Mouse (Mus musculus): ENCODE data around the gene B4galt2. TPM values are rescaled to one million over a fixed set of nuclear protein-coding genes. Genes with fewer than 3 reads are reported as not detected.
A peak's percentile ranks its signal among the peaks of the same experiment; 100 is the strongest.

B4galt2 gene
- polyA plus RNA-seq, 1 experiment from 2014 or later = 24.9 TPM

- no peak overlapping the region for H3K4me3 ChIP-seq (ENCODE audit: low read depth, low read length)
- no peak overlapping the region for H3K9ac ChIP-seq (replicated peaks; ENCODE audit: low read length)
- no peaks in the 10 kb centered on the region for H3K27me3 ChIP-seq (ENCODE audit: control insufficient read depth, insufficient read depth, low read length)
- H3K4me2 ChIP-seq (ENCODE audit: low read depth, low read length) = no peak overlapping the region
- ATAC-seq (replicated peaks; ENCODE audit: insufficient number of reproducible peaks, low FRiP score, low TSS enrichment, low read depth) = no peak
- no peak overlapping the region for H3K27ac ChIP-seq (replicated peaks; ENCODE audit: low read depth, low read length)
- peaks cover 8% of the 10 kb centered on the region for H3K36me3 ChIP-seq (replicated peaks; ENCODE audit: control insufficient read depth, insufficient read depth, low read depth, low read length)
- no peaks in the 10 kb centered on the region for H3K9me3 ChIP-seq (replicated peaks; ENCODE audit: control insufficient read depth, low read length)
- no peaks in the 10 kb centered on the region for H3K4me1 ChIP-seq (ENCODE audit: control insufficient read depth, insufficient read depth, low read length)
- 89% methylated on average over 3 of the region's 3 CpGs for WGBS
- no peak for DNase-seq (ENCODE audit: low spot score)
Measured at GRCm38 (mm10) chr4:117898111-117898510, 14.8 kb upstream of the B4galt2 start.

GRCm38 (mm10) chr4:117896031-117896430 is 12.7 kb upstream of the B4galt2 start:
- 91% methylated on average over 6 of the region's 6 CpGs for WGBS
- Histone ChIP-seq H3K9ac (replicated peaks; ENCODE audit: low read length) (no peak overlapping the region), H3K4me2 (ENCODE audit: low read depth, low read length) (no peak overlapping the region), H3K27ac (replicated peaks; ENCODE audit: low read depth, low read length) (no peak overlapping the region), H3K4me1 (ENCODE audit: control insufficient read depth, insufficient read depth, low read length) (no peaks in the 10 kb centered on the region), H3K4me3 (ENCODE audit: low read depth, low read length) (no peak overlapping the region), H3K36me3 (replicated peaks; ENCODE audit: control insufficient read depth, insufficient read depth, low read depth, low read length) (peaks cover 3% of the 10 kb centered on the region; the same call in 1 of the 2 replicates), H3K9me3 (replicated peaks; ENCODE audit: control insufficient read depth, low read length) (no peaks in the 10 kb centered on the region), H3K27me3 (ENCODE audit: control insufficient read depth, insufficient read depth, low read length) (no peaks in the 10 kb centered on the region)
- DNase-seq (ENCODE audit: low spot score) (no peak), ATAC-seq (replicated peaks; ENCODE audit: insufficient number of reproducible peaks, low FRiP score, low TSS enrichment, low read depth) (no peak)

DNA sequence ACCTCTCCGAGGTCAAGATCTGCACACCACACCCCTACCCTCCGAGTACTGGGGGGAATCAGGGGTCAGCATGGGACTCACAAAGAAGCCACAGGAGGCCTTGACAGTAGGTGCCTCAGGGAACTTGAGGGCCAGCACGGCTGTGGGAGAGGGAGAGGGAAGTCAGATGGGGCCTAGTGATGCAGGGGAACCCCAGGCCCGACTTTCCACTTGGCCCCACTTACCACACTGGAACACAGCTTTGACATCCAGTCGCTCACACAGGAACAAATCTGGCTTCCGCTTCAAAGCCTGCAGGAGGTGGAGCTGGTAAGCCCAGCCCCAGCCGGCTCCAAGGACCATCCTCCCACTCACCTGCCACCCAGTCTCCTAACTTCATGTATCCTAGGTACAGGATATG is 12.1 kb upstream of the B4galt2 start:
- Histone ChIP-seq H3K27me3 (ENCODE audit: control insufficient read depth, insufficient read depth, low read length) (no peaks in the 10 kb centered on the region), H3K9me3 (replicated peaks; ENCODE audit: control insufficient read depth, low read length) (no peaks in the 10 kb centered on the region), H3K4me2 (ENCODE audit: low read depth, low read length) (no peak overlapping the region), H3K4me1 (ENCODE audit: control insufficient read depth, insufficient read depth, low read length) (no peaks in the 10 kb centered on the region), H3K36me3 (replicated peaks; ENCODE audit: control insufficient read depth, insufficient read depth, low read depth, low read length) (peaks cover 3% of the 10 kb centered on the region; the same call in 1 of the 2 replicates), H3K27ac (replicated peaks; ENCODE audit: low read depth, low read length) (no peak overlapping the region), H3K9ac (replicated peaks; ENCODE audit: low read length) (no peak overlapping the region), H3K4me3 (ENCODE audit: low read depth, low read length) (no peak overlapping the region)
- ATAC-seq (replicated peaks; ENCODE audit: insufficient number of reproducible peaks, low FRiP score, low TSS enrichment, low read depth) = no peak
- WGBS = 80% methylated on average over 7 of the region's 7 CpGs
- no peak for DNase-seq (ENCODE audit: low spot score)

DNA sequence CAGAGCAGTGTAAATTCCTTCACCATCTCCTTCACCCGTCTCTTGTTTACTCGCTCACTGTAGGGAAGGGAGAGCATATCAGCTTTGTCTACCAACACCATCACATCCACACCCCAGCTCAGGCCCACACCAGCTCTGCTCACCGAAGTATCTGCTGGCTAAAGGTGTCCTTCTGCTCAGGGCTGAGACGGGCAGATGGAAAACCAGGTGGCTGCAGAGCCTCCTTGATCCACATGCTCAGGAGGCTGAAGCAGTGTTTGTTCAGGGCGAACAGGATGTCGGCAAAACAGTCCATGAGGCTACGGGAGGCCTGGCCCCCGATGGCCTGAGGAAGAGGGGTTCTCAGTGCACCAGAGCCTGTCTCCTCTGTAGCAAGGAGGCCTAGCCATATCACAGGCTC is 11.3 kb upstream of the B4galt2 start:
- H3K4me1 ChIP-seq (ENCODE audit: control insufficient read depth, insufficient read depth, low read length) = no peaks in the 10 kb centered on the region
- WGBS = 86% methylated on average over 7 of the region's 8 CpGs
- H3K4me3 ChIP-seq (ENCODE audit: low read depth, low read length) = no peak overlapping the region

GRCm38 (mm10) chr4:117893376-117893775 is 10.1 kb upstream of the B4galt2 start:
- Histone ChIP-seq H3K36me3 (replicated peaks; ENCODE audit: control insufficient read depth, insufficient read depth, low read depth, low read length) (peaks cover 3% of the 10 kb centered on the region; the same call in 1 of the 2 replicates), H3K27ac (replicated peaks; ENCODE audit: low read depth, low read length) (no peak overlapping the region), H3K27me3 (ENCODE audit: control insufficient read depth, insufficient read depth, low read length) (no peaks in the 10 kb centered on the region), H3K9me3 (replicated peaks; ENCODE audit: control insufficient read depth, low read length) (no peaks in the 10 kb centered on the region), H3K9ac (replicated peaks; ENCODE audit: low read length) (no peak overlapping the region), H3K4me2 (ENCODE audit: low read depth, low read length) (no peak overlapping the region), H3K4me1 (ENCODE audit: control insufficient read depth, insufficient read depth, low read length) (no peaks in the 10 kb centered on the region), H3K4me3 (ENCODE audit: low read depth, low read length) (no peak overlapping the region)
- DNase-seq (ENCODE audit: low spot score) = peak; percentile 76
- ATAC-seq (replicated peaks; ENCODE audit: insufficient number of reproducible peaks, low FRiP score, low TSS enrichment, low read depth) = no peak
- WGBS = 24% methylated on average over 9 of the region's 9 CpGs

More for the DNA sequence above, 11.3 kb upstream of the B4galt2 start:
- Histone ChIP-seq H3K36me3 (replicated peaks; ENCODE audit: control insufficient read depth, insufficient read depth, low read depth, low read length) (peaks cover 3% of the 10 kb centered on the region; the same call in 1 of the 2 replicates), H3K27me3 (ENCODE audit: control insufficient read depth, insufficient read depth, low read length) (no peaks in the 10 kb centered on the region), H3K27ac (replicated peaks; ENCODE audit: low read depth, low read length) (no peak overlapping the region), H3K9ac (replicated peaks; ENCODE audit: low read length) (no peak overlapping the region), H3K4me2 (ENCODE audit: low read depth, low read length) (no peak overlapping the region), H3K9me3 (replicated peaks; ENCODE audit: control insufficient read depth, low read length) (no peaks in the 10 kb centered on the region)
- no peak for ATAC-seq (replicated peaks; ENCODE audit: insufficient number of reproducible peaks, low FRiP score, low TSS enrichment, low read depth)
- DNase-seq (ENCODE audit: low spot score) = no peak

DNA sequence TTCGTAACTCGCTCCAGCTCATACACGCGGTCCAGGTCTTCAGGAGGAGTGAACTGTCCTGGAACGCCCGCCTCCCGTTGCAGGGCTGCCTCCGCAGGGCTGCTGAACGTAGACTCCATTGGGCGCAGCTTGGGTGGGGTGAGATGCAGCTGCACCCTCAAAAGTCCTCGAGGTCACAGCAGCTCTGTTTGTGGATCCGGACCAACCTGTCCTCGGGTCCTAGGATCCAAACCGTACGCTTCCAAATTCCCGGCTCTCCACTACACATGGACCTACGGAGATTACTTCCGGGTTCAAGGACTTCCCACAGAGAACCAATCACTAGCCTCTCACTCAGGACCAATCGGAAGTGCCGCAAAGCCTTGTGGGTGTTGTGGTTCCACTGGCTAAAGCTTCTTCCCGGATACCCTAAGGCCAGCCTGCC is 8.5 kb upstream of the B4galt2 start, which contains the start of gene Dph2:
TSS of gene Dph2 (minus strand) at position 295 of the 424 bp plus-strand sequence.
- Histone ChIP-seq H3K4me1 (ENCODE audit: control insufficient read depth, insufficient read depth, low read length) (no peaks in the 10 kb centered on the region), H3K27me3 (ENCODE audit: control insufficient read depth, insufficient read depth, low read length) (no peaks in the 10 kb centered on the region), H3K4me3 (ENCODE audit: low read depth, low read length) (peak within 1 kb of the TSS; percentile 75), H3K36me3 (replicated peaks; ENCODE audit: control insufficient read depth, insufficient read depth, low read depth, low read length) (peaks cover 3% of the 10 kb centered on the region; the same call in 1 of the 2 replicates), H3K9me3 (replicated peaks; ENCODE audit: control insufficient read depth, low read length) (no peaks in the 10 kb centered on the region), H3K27ac (replicated peaks; ENCODE audit: low read depth, low read length) (no peak within 1 kb of the TSS), H3K9ac (replicated peaks; ENCODE audit: low read length) (peak within 1 kb of the TSS; percentile 52), H3K4me2 (ENCODE audit: low read depth, low read length) (peak within 1 kb of the TSS; percentile 54)
- DNase-seq (ENCODE audit: low spot score) (peak; percentile 93), ATAC-seq (replicated peaks; ENCODE audit: insufficient number of reproducible peaks, low FRiP score, low TSS enrichment, low read depth) (peak; percentile 78)
- WGBS = under 1% methylated on average over 21 of the region's 21 CpGs

DNA sequence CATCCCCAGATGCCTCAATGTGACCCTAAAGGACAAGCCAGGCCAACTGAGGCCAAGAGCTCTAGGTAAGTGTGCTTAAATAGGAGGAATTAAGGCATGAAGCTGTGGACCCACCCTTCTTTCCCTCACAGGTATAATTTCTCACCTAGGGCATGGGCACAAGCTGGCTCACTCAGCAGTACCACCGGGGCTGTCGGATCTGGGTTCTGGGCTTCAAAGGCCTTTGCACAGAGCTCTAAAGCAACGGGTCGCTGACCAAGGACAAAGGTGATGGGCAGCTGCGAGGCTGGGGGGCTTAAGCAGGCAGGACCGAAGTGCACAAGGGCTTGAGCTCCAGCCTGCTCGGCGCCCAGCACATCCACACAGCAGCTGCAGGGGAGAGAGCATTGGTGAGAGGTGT is 7.5 kb upstream of the B4galt2 start:
- no peak overlapping the region for H3K4me2 ChIP-seq (ENCODE audit: low read depth, low read length)
- H3K9me3 ChIP-seq (replicated peaks; ENCODE audit: control insufficient read depth, low read length) = no peaks in the 10 kb centered on the region
- H3K9ac ChIP-seq (replicated peaks; ENCODE audit: low read length) = no peak overlapping the region
- no peak overlapping the region for H3K27ac ChIP-seq (replicated peaks; ENCODE audit: low read depth, low read length)
- ATAC-seq (replicated peaks; ENCODE audit: insufficient number of reproducible peaks, low FRiP score, low TSS enrichment, low read depth) = no peak
- no peaks in the 10 kb centered on the region for H3K27me3 ChIP-seq (ENCODE audit: control insufficient read depth, insufficient read depth, low read length)
- WGBS = 71% methylated on average over 8 of the region's 8 CpGs
- no peaks in the 10 kb centered on the region for H3K4me1 ChIP-seq (ENCODE audit: control insufficient read depth, insufficient read depth, low read length)
- no peak for DNase-seq (ENCODE audit: low spot score)
- H3K36me3 ChIP-seq (replicated peaks; ENCODE audit: control insufficient read depth, insufficient read depth, low read depth, low read length) = no peaks in the 10 kb centered on the region
- no peak overlapping the region for H3K4me3 ChIP-seq (ENCODE audit: low read depth, low read length)

DNA sequence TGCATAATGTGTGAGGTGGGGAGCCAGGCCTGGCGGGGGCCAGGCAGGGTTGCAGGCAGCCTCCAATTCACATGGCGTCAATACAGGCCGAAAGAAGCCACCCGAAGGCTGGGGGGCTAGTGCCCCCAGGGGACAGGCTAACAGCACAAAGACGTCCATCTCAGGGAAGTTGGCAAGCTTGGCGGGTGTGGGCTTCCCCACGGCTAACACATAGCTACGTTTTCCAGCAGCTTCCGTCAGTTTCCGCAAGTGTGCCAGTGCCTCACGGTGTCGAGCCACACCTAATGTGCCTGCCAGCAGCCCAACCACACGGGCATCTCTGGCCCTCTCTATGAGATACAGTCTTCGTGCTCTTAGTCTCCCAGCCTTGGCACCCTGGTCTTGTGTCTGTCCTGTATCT is 6.7 kb upstream of the B4galt2 start:
- whole genome bisulfite sequencing = 92% methylated on average over 14 of the region's 14 CpGs
- H3K4me1 ChIP-seq (ENCODE audit: control insufficient read depth, insufficient read depth, low read length) = no peaks in the 10 kb centered on the region
- DNase-seq (ENCODE audit: low spot score) (no peak), ATAC-seq (replicated peaks; ENCODE audit: insufficient number of reproducible peaks, low FRiP score, low TSS enrichment, low read depth) (no peak)
- H3K36me3 ChIP-seq (replicated peaks; ENCODE audit: control insufficient read depth, insufficient read depth, low read depth, low read length) = no peaks in the 10 kb centered on the region; the same call in 1 of the 2 replicates
- H3K9me3 ChIP-seq (replicated peaks; ENCODE audit: control insufficient read depth, low read length) = no peaks in the 10 kb centered on the region
- H3K27me3 ChIP-seq (ENCODE audit: control insufficient read depth, insufficient read depth, low read length) = no peaks in the 10 kb centered on the region
- no peak overlapping the region for H3K4me3 ChIP-seq (ENCODE audit: low read depth, low read length)
- H3K9ac ChIP-seq (replicated peaks; ENCODE audit: low read length) = no peak overlapping the region
- H3K27ac ChIP-seq (replicated peaks; ENCODE audit: low read depth, low read length) = no peak overlapping the region
- no peak overlapping the region for H3K4me2 ChIP-seq (ENCODE audit: low read depth, low read length)

Data from embryonic facial prominence, embryonic 11.5 days (tissue).